ENCODE assay signal across 12 mouse cellular contexts in genomic region chr11:52761800-52762199, GRCm38 (mm10). TPM values are rescaled to one million over a fixed set of nuclear protein-coding genes. Genes with fewer than 3 reads are reported as not detected.
DNase-seq lines count a peak whose midpoint lies in the region.
"Had no signal": no experiment of that assay in that cellular context is flagged by ENCODE, and none has a peak within 500 bp of the region (broad histone marks: within the 10 kb centered on the region; RNA-seq: fewer than 3 reads in every experiment).

No protein-coding gene starts in this region.

- peak; percentile 8 to 48 for DNase-seq in adrenal gland, adult (ENCODE audit: inconsistent age in 2 of 2, low spot score in 1 of 2)
- DNase-seq in adrenal gland, adult 2 months, result no peak
- peak; percentile 14 for DNase-seq in kidney, adult 9 months
- DNase-seq in kidney, adult 11 months, result no peak
- DNase-seq in thymus, postnatal 0 days (ENCODE audit: low spot score), result peak; percentile 11
- no peak for DNase-seq in thymus, postnatal 36 days
- peak; percentile 24 for DNase-seq in brain, adult 2 months (ENCODE audit: low read depth, low spot score)
- no peak for DNase-seq in gastrocnemius, adult 8-10 months (ENCODE audit: low spot score in 2 of 2)
- DNase-seq: cerebellum, postnatal 25 days; lung, adult 2 months; right cerebral cortex, postnatal 4 days had no signal

RNA-seq across cellular contexts. Expression of gene Fstl4, which starts 2.6 kb away (rescaled TPM):
- total RNA-seq in adrenal gland, adult 2 months (2021), result 1 to 10 TPM in 1 of 2 experiments, under 1 TPM in 1; 0.79 to 1.1 TPM
- 0.57 and 0.61 TPM in 2 replicates for polyA plus RNA-seq in adrenal gland, adult 2 months (2012; rRNA removed)
- 1.2 and 1.9 TPM in 2 replicates for polyA plus RNA-seq in thymus, postnatal 0 days (2015; fragmentation: Nextera tagmentation; extraction: Ambion mirVana)
- not detected for total RNA-seq in gastrocnemius, adult 8-10 months (2022)
- polyA plus RNA-seq: G1E had no signal

Comparison
In these comparisons a context has a peak if more than half of its experiments do, and no peak if none do; other contexts are left out.
1. DNase-seq: peak in adrenal gland, adult (2 of 2), kidney, adult 9 months (single experiment), thymus, postnatal 0 days (single experiment) and brain, adult 2 months (single experiment); none in adrenal gland, adult 2 months (single experiment), kidney, adult 11 months (single experiment), thymus, postnatal 36 days (0 of 2) and gastrocnemius, adult 8-10 months (0 of 2).